18 mouse cellular contexts compared by ENCODE assay signal in the genomic region with DNA sequence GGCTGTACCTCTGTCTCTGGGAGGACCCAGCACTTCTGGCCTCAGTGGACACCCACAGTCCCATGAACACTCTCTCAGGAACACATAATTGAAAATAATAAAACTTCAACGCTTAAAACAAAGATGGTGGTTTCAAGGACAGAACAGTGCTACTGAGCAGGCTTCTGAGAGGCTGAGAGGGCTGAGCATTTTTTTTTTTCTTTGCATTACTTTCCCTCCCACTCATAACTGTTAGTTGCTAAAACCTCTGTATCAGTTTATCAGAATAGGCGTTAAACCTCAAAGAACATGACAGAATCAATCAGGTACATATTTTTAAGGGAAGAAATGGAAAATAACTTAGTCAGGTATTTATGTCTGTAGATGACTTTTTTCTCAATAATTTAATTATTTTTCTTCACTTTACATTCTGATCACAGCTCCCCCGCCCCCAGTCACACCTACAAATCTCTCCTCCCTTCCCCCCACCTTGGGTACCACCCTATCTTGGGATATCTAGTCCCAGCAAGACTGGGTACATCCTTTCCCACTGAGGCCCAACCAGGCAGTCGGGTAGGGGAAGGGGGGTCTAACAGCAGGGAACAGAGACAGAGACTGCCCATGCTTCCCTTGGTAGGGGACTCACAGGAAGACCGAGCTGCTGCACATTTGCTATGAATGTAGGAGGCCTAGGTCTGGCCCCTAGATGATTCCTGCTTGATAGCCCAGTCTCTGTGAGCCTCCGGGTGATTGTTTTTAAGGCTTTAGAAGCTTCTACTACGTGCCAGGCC.
DNase-seq lines count a peak whose midpoint lies in the region; ATAC-seq and TF ChIP-seq lines count a peak whose summit lies in the region.
"Had no signal": no experiment of that assay in that cellular context is flagged by ENCODE, and none has a peak within 500 bp of the region (broad histone marks: within the 10 kb centered on the region; RNA-seq: fewer than 3 reads in every experiment).

No protein-coding gene starts in this region.

- no peak overlapping the region for H3K9ac ChIP-seq in heart, embryonic 14.5 days (ENCODE audit: low read length)
- no peak overlapping the region for H3K9ac ChIP-seq in heart, embryonic 11.5 days (ENCODE audit: low read depth, low read length)
- no peak overlapping the region for H3K9ac ChIP-seq in hindbrain, embryonic 14.5 days
- H3K9ac ChIP-seq: embryonic facial prominence, embryonic 15.5 days; liver, embryonic 13.5 days; midbrain, embryonic 12.5 days had no signal

- no peaks in the 10 kb centered on the region for H3K9me3 ChIP-seq in heart, embryonic 14.5 days (ENCODE audit: control insufficient read depth, low read length)
- no peaks in the 10 kb centered on the region for H3K9me3 ChIP-seq in heart, embryonic 11.5 days (replicated peaks; ENCODE audit: control insufficient read depth, low read length)
- H3K9me3 ChIP-seq in hindbrain, embryonic 14.5 days (ENCODE audit: control insufficient read depth, low read length) = no peaks in the 10 kb centered on the region
- H3K9me3 ChIP-seq: embryonic facial prominence, embryonic 15.5 days; forebrain, embryonic 10.5 days; liver, embryonic 13.5 days; midbrain, embryonic 12.5 days had no signal

- H3K36me3 ChIP-seq in heart, embryonic 14.5 days (ENCODE audit: control insufficient read depth, insufficient read depth, low read length) = 0 out of 2 replicates have a peak, but pooled peaks cover 4% of the 10 kb centered on the region
- no peaks in the 10 kb centered on the region for H3K36me3 ChIP-seq in heart, embryonic 11.5 days (ENCODE audit: control insufficient read depth, insufficient read depth, low read length)
- H3K36me3 ChIP-seq in small intestine, adult 2 months (ENCODE audit: control insufficient read depth, insufficient read depth, low read length) = no peaks in the 10 kb centered on the region
- no peaks in the 10 kb centered on the region for H3K36me3 ChIP-seq in hindbrain, embryonic 14.5 days (replicated peaks; ENCODE audit: control insufficient read depth, insufficient read depth)
- H3K36me3 ChIP-seq: embryonic facial prominence, embryonic 15.5 days; forebrain, embryonic 10.5 days; G1E; liver, embryonic 13.5 days; midbrain, embryonic 12.5 days had no signal

- 70% methylated on average over 7 of the region's 7 CpGs for WGBS in heart, embryonic 14.5 days
- 66% methylated on average over 7 of the region's 7 CpGs for WGBS in heart, embryonic 11.5 days (ENCODE audit: insufficient replicate concordance)
- 54% methylated on average over 7 of the region's 7 CpGs for WGBS in lung, adult 2 months
- 75% methylated on average over 7 of the region's 7 CpGs for WGBS in small intestine, adult 2 months
- 77% methylated on average over 7 of the region's 7 CpGs for WGBS in hindbrain, embryonic 14.5 days

- TF ChIP-seq POLR2A in lung, adult 2 months (IDR thresholded peaks at IDR 0.05; ENCODE audit: borderline replicate concordance, extremely low read depth, low read depth, low read length) = no peak
- TF ChIP-seq POLR2A in small intestine, adult 2 months (IDR thresholded peaks at IDR 0.05; ENCODE audit: low read depth, low read length) = no peak

- H3K4me1 ChIP-seq in heart, embryonic 14.5 days (ENCODE audit: control insufficient read depth in 2 of 2, insufficient read depth in 2 of 2, low read length in 2 of 2) = peaks cover 11 to 41% of the 10 kb centered on the region in 2 experiments
- peaks cover 17% of the 10 kb centered on the region for H3K4me1 ChIP-seq in heart, embryonic 11.5 days (ENCODE audit: control insufficient read depth, insufficient read depth, low read length)
- peaks cover 44% of the 10 kb centered on the region for H3K4me1 ChIP-seq in lung, adult 2 months (ENCODE audit: control insufficient read depth, insufficient read depth, low read length)
- peaks cover 7% of the 10 kb centered on the region for H3K4me1 ChIP-seq in small intestine, adult 2 months (ENCODE audit: control insufficient read depth, insufficient read depth, insufficient read length, low read length)
- no peaks in the 10 kb centered on the region for H3K4me1 ChIP-seq in hindbrain, embryonic 14.5 days (replicated peaks; ENCODE audit: control insufficient read depth, insufficient read depth, low read length)
- H3K4me1 ChIP-seq: midbrain, embryonic 12.5 days had no signal

- no peak for TF ChIP-seq CTCF in lung, adult 2 months (IDR thresholded peaks at IDR 0.05; ENCODE audit: insufficient read depth, low read length)
- no peak for TF ChIP-seq CTCF in small intestine, adult 2 months (IDR thresholded peaks at IDR 0.05; ENCODE audit: extremely low read depth, insufficient read length, insufficient replicate concordance, low read depth, low read length)

- ATAC-seq in heart, embryonic 14.5 days (ENCODE audit: insufficient number of reproducible peaks, insufficient read depth, low FRiP score, low read depth) = no peak; the same call in 1 of the 2 replicates
- ATAC-seq in heart, embryonic 11.5 days (replicated peaks; ENCODE audit: insufficient number of reproducible peaks, low FRiP score, low TSS enrichment) = no peak
- ATAC-seq in CD4-positive, CD25-positive, alpha-beta regulatory T cell, adult 4 months = peak; percentile 13
- ATAC-seq in hindbrain, embryonic 14.5 days (ENCODE audit: low FRiP score) = no peak

- no peak overlapping the region for H3K27ac ChIP-seq in heart, embryonic 14.5 days (replicated peaks in 1 of 2; ENCODE audit: control insufficient read depth in 1 of 2, insufficient read depth in 1 of 2, low read depth in 2 of 2, low read length in 2 of 2)
- no peak overlapping the region for H3K27ac ChIP-seq in heart, embryonic 11.5 days (ENCODE audit: low read depth, low read length)
- H3K27ac ChIP-seq in small intestine, adult 2 months (ENCODE audit: insufficient read depth, low read depth, low read length) = peak overlapping the region; percentile 48
- H3K27ac ChIP-seq in hindbrain, embryonic 14.5 days = no peak overlapping the region
- H3K27ac ChIP-seq: embryonic facial prominence, embryonic 15.5 days; forebrain, embryonic 10.5 days; liver, embryonic 13.5 days; midbrain, embryonic 12.5 days had no signal

- 0 out of 2 replicates have a peak overlapping the region, but pooled peaks have one; percentile 9 for H3K4me2 ChIP-seq in heart, embryonic 14.5 days (ENCODE audit: low read length)
- no peak overlapping the region for H3K4me2 ChIP-seq in heart, embryonic 11.5 days
- no peak overlapping the region for H3K4me2 ChIP-seq in hindbrain, embryonic 14.5 days (replicated peaks)
- H3K4me2 ChIP-seq: embryonic facial prominence, embryonic 15.5 days; liver, embryonic 13.5 days; midbrain, embryonic 12.5 days had no signal

- H3K27me3 ChIP-seq in heart, embryonic 14.5 days (ENCODE audit: control insufficient read depth, insufficient read depth, low read length) = no peaks in the 10 kb centered on the region
- no peaks in the 10 kb centered on the region for H3K27me3 ChIP-seq in heart, embryonic 11.5 days (ENCODE audit: control insufficient read depth, insufficient read depth, low read length)
- no peaks in the 10 kb centered on the region for H3K27me3 ChIP-seq in small intestine, adult 2 months (ENCODE audit: control insufficient read depth, insufficient read depth, low read length)
- peaks cover 18% of the 10 kb centered on the region; the same call in 1 of the 2 replicates for H3K27me3 ChIP-seq in hindbrain, embryonic 14.5 days (ENCODE audit: control insufficient read depth, insufficient read depth, low read length)
- H3K27me3 ChIP-seq: embryonic facial prominence, embryonic 15.5 days; liver, embryonic 13.5 days had no signal

- no peak for DNase-seq in lung, adult 2 months
- DNase-seq in lung, adult 18-20 months = no peak
- no peak for DNase-seq in urinary bladder, adult 2 months (ENCODE audit: low spot score)
- no peak for DNase-seq in hindbrain, embryonic 14.5 days (ENCODE audit: low spot score)
- DNase-seq: cerebellum, postnatal 10 days; gastrocnemius, postnatal 25 days; layer of hippocampus, postnatal 36 days; liver, embryonic 13.5 days; retina, postnatal 1 day; right cerebral cortex, postnatal 4 days had no signal

- no peak overlapping the region for H3K4me3 ChIP-seq in heart, embryonic 14.5 days (ENCODE audit: control insufficient read depth in 1 of 2, insufficient read depth in 1 of 2, low read depth in 1 of 2, low read length in 2 of 2)
- H3K4me3 ChIP-seq in heart, embryonic 11.5 days (ENCODE audit: low read depth, low read length) = no peak overlapping the region
- peak overlapping the region; percentile 36 for H3K4me3 ChIP-seq in lung, adult 2 months (replicated peaks; ENCODE audit: extremely low read depth, low read depth, low read length)
- no peak overlapping the region for H3K4me3 ChIP-seq in small intestine, adult 2 months (ENCODE audit: low read depth, low read length)
- H3K4me3 ChIP-seq in hindbrain, embryonic 14.5 days (replicated peaks; ENCODE audit: low read length) = no peak overlapping the region
- H3K4me3 ChIP-seq: embryonic facial prominence, embryonic 15.5 days; forebrain, embryonic 10.5 days; liver, embryonic 13.5 days; midbrain, embryonic 12.5 days had no signal
